Mouse (Mus musculus): ENCODE measurements around the gene Ranbp3.
"Not testable (repeated sequence)": the region's sequence is repeated elsewhere in the genome, so short reads cannot be mapped to it uniquely, and the experiment has no call there.

The Ranbp3 gene

DNA sequence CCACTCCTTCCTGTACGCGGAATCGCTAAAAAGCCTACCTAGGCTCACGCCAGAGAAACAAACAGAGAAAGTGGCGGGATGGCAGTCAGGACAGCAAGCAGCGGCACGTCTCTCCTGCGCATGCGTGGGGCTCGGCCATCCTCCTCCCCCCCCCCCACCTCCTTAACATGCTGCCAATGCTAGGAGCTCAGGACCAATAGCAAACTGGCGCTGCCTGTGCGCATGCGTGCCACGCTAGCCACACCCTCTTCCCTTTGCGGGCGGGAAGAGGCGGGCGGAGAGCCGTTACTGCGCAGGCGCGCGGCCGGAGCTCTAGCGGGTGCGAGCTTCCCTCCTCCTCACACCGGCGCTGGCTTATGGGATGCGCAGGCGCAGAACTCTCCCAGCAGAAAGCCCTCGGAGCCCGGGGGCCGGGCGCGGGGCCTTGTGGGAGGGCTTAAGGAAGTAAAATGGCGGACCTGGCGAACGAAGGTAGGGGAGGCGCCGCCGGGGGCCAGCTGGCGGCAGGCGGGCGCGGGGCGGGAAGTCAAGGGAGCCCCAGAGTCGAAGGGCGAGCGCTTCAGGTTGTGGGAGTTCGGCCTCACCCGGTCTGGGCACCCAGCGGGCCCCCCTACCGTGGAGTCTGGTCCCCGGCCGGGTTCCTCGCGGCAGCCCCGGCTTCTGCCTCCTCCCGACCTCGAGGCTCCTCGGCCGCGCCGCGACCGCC is at the start of gene Ranbp3:
TSS of gene Ranbp3 (plus strand) at position 354 of the 706 bp plus-strand sequence.
- DNase-seq (ENCODE audit: low read depth): peak; percentile 100

DNA sequence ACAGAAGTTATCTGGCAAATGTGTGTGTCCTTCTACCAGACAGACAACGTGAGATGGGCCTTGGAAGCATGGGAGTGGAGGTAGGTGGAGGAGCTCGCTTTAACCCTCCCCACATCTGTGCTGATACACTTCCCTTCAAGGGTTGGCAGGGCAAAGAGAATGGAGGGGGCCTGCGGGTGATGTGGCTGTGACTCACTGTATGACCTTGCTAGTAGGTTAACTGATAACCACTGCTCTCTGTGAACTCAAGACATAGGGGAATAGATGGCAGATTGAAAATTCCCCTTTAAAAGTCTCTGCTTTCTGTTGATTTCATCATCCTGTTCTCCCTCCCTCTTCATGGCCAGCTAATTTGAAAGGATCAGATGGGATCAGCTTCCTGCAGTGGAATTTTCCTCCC is 47.6 kb upstream of the Ranbp3 start:
- peak; percentile 95 for DNase-seq (ENCODE audit: low read depth)

DNA sequence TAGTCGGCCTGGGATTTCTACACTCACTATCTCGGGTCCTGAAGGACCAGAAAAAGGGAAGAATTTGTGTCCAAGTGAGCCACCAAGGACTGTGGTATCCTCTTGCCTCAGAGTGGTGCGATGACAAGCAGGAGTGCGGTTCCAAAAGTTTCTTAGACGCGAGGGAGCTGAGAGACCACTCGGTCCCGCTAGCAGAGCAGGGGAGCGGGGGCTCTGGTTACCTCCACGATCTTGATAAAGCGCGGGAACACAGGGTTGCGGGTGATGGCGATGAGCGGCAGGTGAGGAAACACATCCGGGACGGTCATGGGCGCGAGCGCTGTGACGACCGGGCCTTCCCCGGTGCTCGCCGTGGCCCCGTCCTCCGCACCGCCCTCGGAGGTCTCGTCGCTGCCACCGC is 46.8 kb upstream of the Ranbp3 start:
- DNase-seq (ENCODE audit: low read depth): peak; percentile 47

DNA sequence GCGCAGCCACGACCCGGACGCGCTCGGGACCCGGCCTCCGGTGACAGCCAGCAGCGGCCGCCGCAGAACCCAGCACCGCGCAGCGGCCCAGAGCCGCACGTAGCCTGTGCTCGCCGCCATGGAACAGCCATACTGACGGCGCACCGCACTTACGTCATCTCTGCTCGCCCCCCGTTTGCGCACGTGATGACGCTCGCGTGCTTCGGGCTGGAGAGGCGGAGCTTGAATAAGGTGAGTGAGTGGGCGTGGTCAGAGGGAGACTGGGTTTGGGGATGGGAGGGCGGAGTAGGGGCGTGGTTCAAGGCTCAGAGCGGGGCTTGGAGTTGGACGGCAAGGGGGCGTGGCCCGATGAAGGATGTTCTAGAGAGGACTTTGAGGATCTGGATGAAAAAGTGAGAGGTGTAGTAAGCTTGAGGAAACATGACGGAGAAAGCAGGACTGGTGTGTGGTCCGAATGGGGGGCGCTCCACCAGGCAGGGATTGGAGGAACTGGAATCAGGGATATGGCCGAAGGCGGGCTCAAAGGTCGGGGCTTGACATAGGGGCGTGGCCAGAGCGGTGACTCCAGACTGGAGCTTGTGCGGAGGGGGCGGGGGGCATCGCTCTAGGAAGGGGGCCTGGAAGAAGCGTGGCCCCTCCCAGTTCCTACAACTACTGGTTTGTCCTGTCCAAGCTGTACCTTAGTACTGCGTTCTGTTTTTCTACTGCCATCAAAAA is 46.2 kb upstream of the Ranbp3 start, which contains the start of gene Lonp1:
TSS of gene Lonp1 (minus strand) at position 134 of the 717 bp plus-strand sequence.
- peak; percentile 99 for DNase-seq (ENCODE audit: low read depth)

DNA sequence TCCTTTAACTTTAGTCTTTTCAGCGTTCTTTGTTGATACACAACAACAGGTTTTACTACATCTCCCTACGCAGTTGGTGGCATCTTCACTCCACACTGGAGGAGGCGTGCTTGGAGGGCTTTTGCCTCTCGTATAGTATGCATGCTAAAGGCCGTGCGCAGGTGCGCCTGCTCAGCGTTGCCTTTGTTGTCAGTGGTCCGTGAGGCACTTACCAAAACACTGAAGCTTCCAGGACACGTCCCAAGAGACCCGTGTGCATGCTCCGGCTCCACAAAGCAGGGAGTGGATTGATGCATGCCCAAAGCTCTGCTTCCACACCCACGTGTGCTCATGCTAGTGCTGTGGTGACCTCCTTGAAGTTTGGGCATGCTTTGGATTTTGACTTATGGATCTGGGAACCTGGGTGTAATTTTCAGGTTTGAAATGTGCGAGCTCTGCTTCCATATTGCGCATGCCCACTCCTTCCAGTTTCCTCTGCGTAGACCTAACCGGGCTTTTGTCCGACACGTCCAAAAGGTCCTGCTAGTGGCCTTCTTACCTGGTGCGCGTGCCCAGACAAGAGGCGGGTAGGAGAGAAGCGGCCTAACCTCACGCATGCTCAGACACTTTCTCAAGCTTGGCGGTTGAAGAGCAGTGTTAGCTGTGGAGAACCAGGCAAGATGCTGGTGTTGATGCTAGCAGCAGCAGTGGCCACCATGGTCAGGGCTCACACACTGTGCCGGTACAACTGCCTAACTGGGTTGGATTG is 45.4 kb upstream of the Ranbp3 start, which contains the start of gene Catsperd:
TSS of gene Catsperd (plus strand) at position 614 of the 748 bp plus-strand sequence.
- DNase-seq (ENCODE audit: low read depth): no peak

DNA sequence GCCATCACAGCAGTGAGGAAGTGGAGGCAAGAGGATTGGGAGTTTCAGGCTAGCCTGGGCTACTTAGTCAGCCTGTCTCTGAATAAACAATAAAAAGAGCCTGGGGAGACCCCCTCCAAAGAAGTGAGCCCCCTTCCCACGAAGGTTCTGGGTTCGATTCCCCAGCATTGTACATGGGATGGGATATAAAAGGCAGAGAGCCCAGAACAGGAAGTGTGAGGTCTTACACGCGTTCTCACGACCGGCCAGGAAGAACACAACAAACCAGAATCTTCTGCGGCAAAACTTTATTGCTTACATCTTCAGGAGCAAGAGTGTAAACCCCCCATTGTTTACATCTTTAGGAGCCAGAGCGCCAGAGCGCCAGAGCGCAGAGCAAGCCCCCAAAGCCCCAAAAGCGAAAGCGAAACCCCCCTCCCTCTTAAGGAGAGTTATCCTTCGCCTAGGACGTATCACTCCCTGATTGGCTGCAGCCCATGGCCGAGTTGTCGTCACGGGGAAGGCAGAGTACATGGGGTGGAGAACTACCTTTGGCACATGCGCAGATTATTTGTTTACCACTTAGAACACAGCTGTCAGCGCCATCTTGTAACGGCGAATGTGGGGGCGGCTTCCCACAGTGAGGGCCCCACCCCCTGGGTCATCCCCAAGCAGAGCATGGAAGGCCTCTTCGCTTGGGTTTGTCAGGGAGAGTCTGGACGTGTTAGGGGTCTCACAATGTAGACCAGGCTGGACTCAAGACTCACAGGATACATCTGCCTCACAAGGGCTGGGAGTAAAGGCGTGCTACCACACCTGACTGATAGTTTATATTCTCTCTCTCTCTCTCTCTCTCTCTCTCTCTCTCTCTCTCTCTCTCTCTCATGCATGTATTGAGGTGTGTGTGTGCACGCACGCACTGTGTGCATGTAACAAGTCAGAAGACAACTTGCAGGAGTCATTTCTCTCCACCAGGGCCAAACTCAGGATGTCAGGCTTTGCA is 43.0 kb upstream of the Ranbp3 start:
- DNase-seq (ENCODE audit: low read depth): not testable (repeated sequence)

DNA sequence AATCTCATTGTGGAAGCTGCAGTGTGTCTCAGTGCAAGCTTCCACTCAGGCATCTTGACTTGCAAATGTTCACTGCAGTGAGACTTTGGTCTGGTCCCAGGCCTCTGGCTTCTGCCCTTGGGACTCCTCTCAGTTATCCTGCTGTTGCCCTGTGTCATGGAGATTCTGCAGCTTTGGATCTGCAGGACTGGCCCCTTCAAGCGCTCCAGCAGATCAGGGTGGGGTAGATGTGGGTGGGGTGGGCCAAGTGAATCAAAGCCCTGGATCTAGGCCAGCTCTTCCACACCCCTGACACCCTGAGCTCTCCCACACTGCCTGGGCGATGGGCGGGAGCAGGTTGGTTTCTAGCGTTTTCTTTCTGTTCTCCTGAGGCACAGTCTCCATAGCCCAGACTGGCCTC is 41.3 kb upstream of the Ranbp3 start:
- no peak for DNase-seq (ENCODE audit: low read depth)

DNA sequence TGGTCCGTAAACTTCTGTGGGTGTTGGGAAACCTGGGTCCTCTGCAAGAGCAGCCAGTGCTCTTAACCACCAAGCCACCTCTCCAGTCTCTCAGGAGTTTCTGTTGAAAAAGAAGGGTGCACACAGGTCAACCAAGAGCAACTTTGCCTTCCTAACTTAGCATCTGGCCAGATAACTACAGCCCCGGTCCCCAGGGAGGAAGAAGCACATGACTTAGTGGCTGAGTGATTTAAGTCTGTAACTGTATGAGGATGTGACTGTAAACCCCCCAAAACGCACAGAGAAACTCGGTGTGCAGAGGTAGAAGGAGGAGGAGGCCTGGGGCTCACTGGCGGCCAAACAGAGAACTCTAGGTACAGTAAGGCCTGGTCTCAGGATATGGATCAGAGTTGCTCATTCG is 39.1 kb upstream of the Ranbp3 start:
- no peak for DNase-seq (ENCODE audit: low read depth)

DNA sequence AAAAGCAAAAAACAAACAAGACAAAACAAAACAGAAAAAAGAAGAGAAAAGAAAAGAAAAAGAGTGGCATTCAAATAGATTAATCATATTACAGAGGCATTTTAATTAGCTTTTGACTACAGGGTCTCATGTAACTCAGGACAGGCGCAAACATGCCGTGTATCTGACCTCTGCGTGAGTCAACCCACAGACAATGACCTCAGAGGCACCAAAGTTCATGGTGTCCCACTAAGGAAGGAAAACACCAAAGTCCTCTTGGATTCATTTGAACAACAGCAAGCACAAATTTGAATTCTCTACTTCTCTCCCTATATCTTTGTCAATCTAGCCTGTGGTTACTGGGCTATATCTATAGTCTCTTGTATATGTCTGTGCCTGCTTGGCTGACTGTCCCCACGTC is 29.9 kb upstream of the Ranbp3 start:
- DNase-seq (ENCODE audit: low read depth): no peak

DNA sequence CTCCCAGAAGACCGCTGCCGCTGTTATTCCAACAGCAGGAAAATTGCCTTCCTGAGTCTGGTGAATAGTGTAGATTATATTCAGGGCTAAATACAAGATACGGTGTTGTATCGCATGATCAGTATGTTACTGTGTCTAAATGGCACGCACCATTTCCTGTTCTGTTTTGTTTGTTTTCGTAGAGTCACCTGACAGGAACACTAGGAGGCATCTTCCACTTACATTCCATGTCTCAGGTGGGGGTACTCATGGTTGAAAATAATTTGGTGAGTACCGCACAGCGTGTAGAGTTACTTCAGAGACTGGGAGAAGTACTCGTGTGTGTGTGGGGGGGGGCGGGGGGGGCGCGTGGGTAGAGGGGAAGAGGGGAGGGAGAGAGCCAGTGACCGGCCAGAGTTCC is 25.5 kb upstream of the Ranbp3 start:
- no peak for DNase-seq (ENCODE audit: low read depth)

DNA sequence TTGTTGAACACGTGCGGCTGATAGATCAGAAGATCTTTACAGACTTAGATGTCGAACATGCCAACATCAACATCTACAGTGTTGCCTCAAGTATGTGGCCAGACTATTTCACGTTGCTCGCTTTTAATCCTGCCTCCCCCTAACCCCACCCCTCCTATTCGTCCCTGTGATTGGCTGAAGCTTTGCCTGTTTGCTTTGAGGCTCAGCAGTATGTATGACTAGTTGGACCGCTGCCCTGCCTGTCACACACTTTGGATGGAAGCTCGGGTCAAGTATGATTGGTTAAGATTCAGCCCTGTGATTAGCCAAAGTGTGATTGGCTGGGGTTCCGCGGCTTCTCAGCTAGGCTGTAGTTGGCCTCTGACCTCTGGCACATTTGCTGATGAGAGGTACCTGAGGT is 21.3 kb upstream of the Ranbp3 start:
- peak; percentile 32 for DNase-seq (ENCODE audit: low read depth)

DNA sequence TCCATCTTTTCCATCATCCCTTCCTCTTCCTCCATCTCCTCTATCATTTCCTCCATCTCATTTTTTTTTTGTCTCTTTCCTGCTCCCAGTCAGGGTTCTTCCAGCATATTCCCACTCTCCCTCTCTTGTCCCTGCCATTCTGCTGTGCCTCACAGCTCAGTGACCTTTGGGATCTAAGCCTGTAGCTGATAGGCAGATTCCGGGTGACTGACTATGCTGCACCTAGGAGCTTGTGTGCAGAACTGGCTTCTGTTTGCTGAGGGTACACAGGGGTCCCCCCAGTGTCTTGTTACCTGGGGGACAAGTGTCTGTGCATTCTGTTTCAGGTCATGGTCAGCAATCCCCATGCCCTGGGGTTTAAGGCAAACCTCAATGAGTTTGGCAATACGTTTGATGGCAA is 18.3 kb upstream of the Ranbp3 start:
- DNase-seq (ENCODE audit: low read depth): no peak

DNA sequence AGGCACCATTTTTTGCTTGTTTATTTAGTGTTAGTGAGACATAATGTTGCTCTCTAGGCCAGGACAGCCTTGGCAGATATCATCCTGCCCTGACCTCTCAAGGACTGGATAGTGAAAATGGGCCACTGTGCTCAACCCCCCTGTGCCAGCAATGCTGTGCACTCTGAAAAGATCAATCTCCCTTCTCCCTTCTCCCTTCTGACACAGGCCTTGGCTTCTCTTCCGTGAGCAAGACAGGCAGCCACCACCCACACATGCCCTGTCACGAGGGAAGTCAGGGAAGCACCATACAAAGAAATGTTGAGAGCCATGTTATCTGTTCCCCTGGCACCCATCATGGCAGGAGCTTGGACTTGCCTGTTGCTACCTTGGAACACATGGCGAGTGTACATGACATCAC is 17.8 kb upstream of the Ranbp3 start:
- DNase-seq (ENCODE audit: low read depth): no peak

DNA sequence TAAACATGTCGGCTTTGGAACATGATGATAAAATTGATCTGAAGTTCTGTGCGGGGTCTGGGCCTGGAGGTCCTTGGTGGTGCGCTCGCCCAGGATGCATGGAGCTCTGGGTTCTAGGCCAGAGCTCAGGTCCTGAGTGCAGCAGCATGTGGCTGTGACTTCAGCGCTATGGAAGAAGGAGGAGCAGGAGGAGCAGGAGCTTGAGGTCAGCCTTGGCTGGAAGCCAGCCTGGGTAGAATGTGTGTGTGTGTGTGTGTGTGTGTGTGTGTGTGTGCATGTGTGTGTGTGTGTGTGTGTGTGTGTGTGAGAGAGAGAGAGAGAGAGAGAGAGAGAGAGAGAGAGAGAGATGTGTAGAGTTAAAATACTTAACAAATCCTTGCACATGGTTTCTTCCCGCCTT is 16.9 kb upstream of the Ranbp3 start:
- peak; percentile 69 for DNase-seq (ENCODE audit: low read depth)

DNA sequence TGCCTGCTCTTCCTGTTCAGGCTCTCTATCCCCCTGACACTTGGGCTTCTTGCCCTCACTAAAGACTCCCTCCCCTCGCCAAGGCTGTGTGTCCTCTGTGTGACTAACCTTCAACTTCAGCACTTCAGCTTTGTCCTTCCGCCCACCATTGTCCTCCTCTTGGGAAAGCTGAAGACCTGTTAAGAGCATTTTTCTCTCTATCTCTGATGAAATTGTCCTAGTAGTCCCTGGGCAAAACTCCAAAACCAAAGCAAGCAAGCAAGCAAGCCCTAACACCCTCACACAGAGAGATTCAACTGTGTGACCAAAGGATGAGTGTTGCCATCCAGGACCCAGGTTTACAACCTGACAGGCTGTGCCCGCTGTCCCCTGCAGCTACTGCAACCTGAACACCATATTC is 9.4 kb upstream of the Ranbp3 start:
- DNase-seq (ENCODE audit: low read depth): no peak

DNA sequence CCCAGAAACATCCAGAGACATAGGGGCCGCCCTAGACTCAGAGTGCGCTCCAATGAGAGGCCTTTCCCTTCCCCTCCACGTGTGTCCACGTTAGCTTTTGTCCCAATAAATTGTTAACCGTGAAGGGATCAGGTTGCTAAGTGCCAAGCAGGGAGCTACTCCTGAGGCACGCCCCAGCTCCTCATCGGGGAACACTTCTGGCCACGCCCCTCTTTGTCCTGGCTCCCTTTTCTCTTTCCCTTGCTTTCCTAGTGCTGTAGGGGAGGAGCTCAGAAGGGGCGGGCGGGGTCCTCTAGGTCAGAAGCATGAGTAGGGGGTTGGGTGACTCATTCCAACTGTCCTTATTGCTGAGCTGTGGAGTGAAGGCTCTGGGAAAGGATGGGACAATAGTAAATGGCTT is 8.8 kb upstream of the Ranbp3 start:
- no peak for DNase-seq (ENCODE audit: low read depth)

DNA sequence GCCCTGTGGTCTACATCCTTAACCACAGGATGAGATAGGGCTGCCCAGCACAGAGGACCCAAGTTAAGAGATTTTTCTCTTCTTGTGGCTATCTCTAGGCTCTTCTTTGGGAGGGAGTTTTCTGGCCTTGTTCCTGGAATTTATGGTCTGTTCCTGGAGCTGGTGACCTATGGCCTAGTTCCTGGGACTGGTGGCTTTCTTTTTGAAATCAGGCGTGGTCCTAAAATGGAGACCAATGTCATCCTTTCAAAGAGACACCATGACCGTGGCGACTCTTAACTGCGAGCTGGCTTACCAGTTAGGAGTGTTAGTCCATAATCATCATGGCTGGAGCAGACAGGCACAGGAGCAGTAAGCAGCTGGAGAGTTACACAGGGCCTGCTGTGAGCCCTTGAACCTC is 6.7 kb upstream of the Ranbp3 start:
- no peak for DNase-seq (ENCODE audit: low read depth)

DNA sequence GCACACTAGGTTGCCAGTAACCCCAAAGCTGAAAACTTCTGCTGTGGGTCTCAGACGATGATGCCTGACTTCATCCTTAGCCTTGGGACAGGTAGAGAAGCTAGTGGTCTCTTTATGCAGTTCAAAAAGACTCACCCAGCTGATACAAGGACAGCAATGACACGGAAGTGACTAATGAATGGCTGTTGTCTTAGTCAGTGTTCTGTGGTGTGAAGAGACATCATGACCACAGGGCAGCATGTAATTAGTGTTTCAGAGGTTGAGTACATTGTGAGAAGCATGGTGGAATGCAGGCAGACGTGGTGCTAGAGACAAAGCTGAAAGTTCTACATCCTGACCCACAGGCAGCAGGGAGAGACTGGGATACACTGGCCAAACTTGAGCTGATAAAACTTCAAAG is 5.5 kb upstream of the Ranbp3 start:
- DNase-seq (ENCODE audit: low read depth): peak; percentile 76

DNA sequence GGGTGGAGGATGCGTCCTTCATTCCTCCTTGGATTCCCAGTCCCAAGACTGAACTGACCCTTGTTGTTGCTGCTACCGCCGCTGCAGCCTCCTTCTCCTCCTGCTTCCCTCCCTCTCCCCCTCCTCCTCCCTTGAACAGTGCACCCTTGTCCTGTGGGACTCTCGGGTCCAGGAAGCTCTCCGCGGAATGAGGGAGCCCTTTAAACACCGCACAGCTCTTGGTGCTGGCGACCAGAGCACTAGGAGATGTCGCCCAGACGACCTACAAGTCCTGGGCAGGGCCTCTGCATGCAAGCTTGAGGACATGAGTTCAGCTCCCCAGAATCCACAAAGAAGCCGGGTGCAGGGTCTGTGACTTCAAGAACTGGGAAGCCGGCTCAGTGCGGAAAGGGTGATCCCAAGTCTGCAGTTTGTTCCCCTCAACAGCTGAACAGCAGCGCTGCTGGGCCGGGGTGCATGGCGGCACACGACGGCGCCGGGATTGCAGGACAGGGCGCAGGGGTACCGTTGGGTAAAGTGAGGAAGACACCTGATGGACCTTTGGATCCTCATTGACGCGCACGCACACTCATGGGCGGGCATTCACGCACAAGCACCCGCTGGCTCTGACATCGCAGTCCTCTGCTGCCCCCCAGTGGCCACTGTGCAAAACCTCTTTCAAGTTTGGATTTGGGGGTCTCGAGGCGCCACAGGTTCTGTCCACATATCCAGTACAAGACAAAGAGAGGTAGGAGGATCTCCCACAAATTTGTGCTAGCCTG is 4.5 kb upstream of the Ranbp3 start:
- DNase-seq (ENCODE audit: low read depth): peak; percentile 80

DNA sequence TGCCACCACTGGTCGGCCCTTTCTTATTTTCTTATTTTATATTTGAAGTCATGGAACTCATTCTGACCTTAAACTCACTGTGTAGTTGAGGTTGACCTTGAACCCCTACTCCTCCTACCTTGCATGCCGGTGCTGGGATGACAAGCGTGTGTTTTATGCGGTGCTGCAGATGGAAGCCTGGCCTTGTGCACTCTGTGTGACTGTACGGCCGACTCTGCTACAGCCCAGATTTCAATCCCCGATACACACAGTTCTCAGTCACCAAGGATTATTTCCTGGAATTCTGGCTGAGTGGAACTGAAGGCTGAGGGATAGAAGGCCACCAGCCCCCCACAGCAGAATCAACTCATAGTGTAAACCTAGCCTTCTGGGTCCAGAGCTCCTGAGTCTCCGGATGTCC is 3.3 kb upstream of the Ranbp3 start:
- DNase-seq (ENCODE audit: low read depth): no peak
